Mouse (Mus musculus) brain, embryonic 18.5 days (tissue): ENCODE measurements around the gene Ccdc180.

Experiments used
- DNase-seq: peaks from one replicate; pipeline ENCODE4 v3.0.0-alpha.2; 2012; ENCODE audit warnings: low read depth, low spot score

Ccdc180 gene

GRCm38 (mm10) chr4:45971806-45972447 lies 81.8 kb downstream of the Ccdc180 start:
- DNase-seq: peak; percentile 76

- DNase-seq: no peak
Observed at GRCm38 (mm10) chr4:45972448-45972854, 82.3 kb downstream of the Ccdc180 start.

- DNase-seq: no peak
Observed at GRCm38 (mm10) chr4:45972951-45973350, 82.8 kb downstream of the Ccdc180 start.

GRCm38 (mm10) chr4:45976931-45977667 lies 87.0 kb downstream of the Ccdc180 start:
- DNase-seq: no peak

- no peak for DNase-seq
Observed at GRCm38 (mm10) chr4:45979916-45980315, 89.8 kb downstream of the Ccdc180 start.

- DNase-seq: no peak
Observed at GRCm38 (mm10) chr4:45981054-45981453, 91.0 kb downstream of the Ccdc180 start.

GRCm38 (mm10) chr4:45990427-45991135 lies 100.5 kb downstream of the Ccdc180 start:
- DNase-seq: no peak

GRCm38 (mm10) chr4:45998536-45998935 lies 108.4 kb downstream of the Ccdc180 start:
- no peak for DNase-seq
